Mouse (Mus musculus) erythroblast, embryonic 14.5 days (primary cell): ENCODE results near the gene Plcb4.

Experiments used
- GATA1 ChIP-seq: IDR thresholded peaks from 2 replicates; pipeline ENCODE4 v1.6.1; 2012; ENCODE audit warnings: low read length, inconsistent platforms, mixed read lengths
- TAL1 ChIP-seq: IDR thresholded peaks from 3 replicates; pipeline ENCODE4 v1.6.1; 2012; ENCODE audit warnings: low read length, inconsistent platforms, mixed read lengths

DNA sequence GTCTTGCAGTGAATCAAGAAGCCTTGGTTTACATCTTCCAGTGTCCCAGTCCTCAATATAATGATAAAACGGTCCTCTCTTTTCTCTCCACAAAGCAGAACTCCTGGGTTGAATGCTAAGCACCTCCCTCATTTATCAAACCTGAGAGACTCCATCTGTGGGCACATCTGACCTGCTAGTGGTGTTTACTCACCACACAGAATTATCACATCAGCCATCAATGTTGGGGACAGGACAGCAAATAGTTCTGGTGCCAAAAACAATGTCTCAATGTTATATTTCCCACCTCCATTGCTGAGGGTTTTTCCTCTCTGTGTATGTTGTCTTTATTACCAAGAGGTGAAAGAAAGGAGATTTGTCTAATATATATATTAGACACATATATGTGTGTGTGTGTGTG, 321.6 kb downstream of the Plcb4 start:
- no peak for TF ChIP-seq GATA1
- no peak for TF ChIP-seq TAL1
